Mouse (Mus musculus): ENCODE results near the gene Rab3a. TPM values are rescaled to one million over a fixed set of nuclear protein-coding genes. Genes with fewer than 3 reads are reported as not detected.

Gene Rab3a
- polyA plus RNA-seq, 1 experiment from 2014 or later = 28.6 TPM

GRCm38 (mm10) chr8:70737705-70738104, 16.8 kb upstream of the Rab3a start:
- peaks cover 12% of the 10 kb centered on the region; the same call in 1 of the 2 replicates for H3K27me3 ChIP-seq (replicated peaks; ENCODE audit: insufficient read depth, low read length)
- DNase-seq (ENCODE audit: low spot score) = peak; percentile 74
- no peak overlapping the region for H3K4me2 ChIP-seq (replicated peaks; ENCODE audit: low read depth, low read length)
- H3K4me1 ChIP-seq (ENCODE audit: insufficient read depth, low read depth, low read length) = no peaks in the 10 kb centered on the region
- WGBS = 47% methylated on average over 5 of the region's 5 CpGs
- no peak overlapping the region for H3K9ac ChIP-seq (replicated peaks; ENCODE audit: low read depth)
- no peak overlapping the region for H3K4me3 ChIP-seq (ENCODE audit: low read depth, low read length)
- peak overlapping the region; percentile 54 for H3K27ac ChIP-seq (ENCODE audit: low read length)
- peak; percentile 62 for ATAC-seq
- H3K9me3 ChIP-seq (ENCODE audit: low read length) = no peaks in the 10 kb centered on the region
- no peaks in the 10 kb centered on the region for H3K36me3 ChIP-seq (ENCODE audit: insufficient read depth, low read length)
- TF ChIP-seq CTCF (IDR thresholded peaks at IDR 0.05) (no peak), EP300 (IDR thresholded peaks at IDR 0.05) (no peak)

- 25% methylated on average over 3 of the region's 3 CpGs for WGBS
- TF ChIP-seq CTCF (IDR thresholded peaks at IDR 0.05) = no peak
- peak; percentile 80; the same call in 1 of the 2 replicates for TF ChIP-seq EP300 (IDR thresholded peaks at IDR 0.05)
- Histone ChIP-seq H3K4me2 (replicated peaks; ENCODE audit: low read depth, low read length) (no peak overlapping the region), H3K4me1 (ENCODE audit: insufficient read depth, low read depth, low read length) (no peaks in the 10 kb centered on the region), H3K36me3 (ENCODE audit: insufficient read depth, low read length) (no peaks in the 10 kb centered on the region), H3K4me3 (ENCODE audit: low read depth, low read length) (no peak overlapping the region), H3K27ac (ENCODE audit: low read length) (peak overlapping the region; percentile 54), H3K9ac (replicated peaks; ENCODE audit: low read depth) (no peak overlapping the region), H3K9me3 (ENCODE audit: low read length) (no peaks in the 10 kb centered on the region), H3K27me3 (replicated peaks; ENCODE audit: insufficient read depth, low read length) (peaks cover 17% of the 10 kb centered on the region; the same call in 1 of the 2 replicates)
- peak; percentile 94 for DNase-seq (ENCODE audit: low spot score)
- ATAC-seq = peak; percentile 96
Observed at GRCm38 (mm10) chr8:70738211-70738610, 16.3 kb upstream of the Rab3a start.

- H3K4me1 ChIP-seq (ENCODE audit: insufficient read depth, low read depth, low read length) = no peaks in the 10 kb centered on the region; the same call in 1 of the 2 replicates
- no peaks in the 10 kb centered on the region for H3K9me3 ChIP-seq (ENCODE audit: low read length)
- H3K27me3 ChIP-seq (replicated peaks; ENCODE audit: insufficient read depth, low read length) = peaks cover 40% of the 10 kb centered on the region; the same call in 1 of the 2 replicates
- no peak overlapping the region for H3K27ac ChIP-seq (ENCODE audit: low read length)
- no peak overlapping the region for H3K4me3 ChIP-seq (ENCODE audit: low read depth, low read length)
- no peak for TF ChIP-seq EP300 (IDR thresholded peaks at IDR 0.05)
- TF ChIP-seq CTCF (IDR thresholded peaks at IDR 0.05) = no peak
- H3K36me3 ChIP-seq (ENCODE audit: insufficient read depth, low read length) = no peaks in the 10 kb centered on the region
- 57% methylated on average over 5 of the region's 5 CpGs for WGBS
- H3K9ac ChIP-seq (replicated peaks; ENCODE audit: low read depth) = no peak overlapping the region
- ATAC-seq = no peak
- DNase-seq (ENCODE audit: low spot score) = no peak
- H3K4me2 ChIP-seq (replicated peaks; ENCODE audit: low read depth, low read length) = no peak overlapping the region
Observed at GRCm38 (mm10) chr8:70741661-70742060, 12.8 kb upstream of the Rab3a start.

- ATAC-seq = no peak
- Histone ChIP-seq H3K27ac (ENCODE audit: low read length) (no peak overlapping the region), H3K4me3 (ENCODE audit: low read depth, low read length) (no peak overlapping the region), H3K36me3 (ENCODE audit: insufficient read depth, low read length) (no peaks in the 10 kb centered on the region), H3K9ac (replicated peaks; ENCODE audit: low read depth) (no peak overlapping the region), H3K27me3 (replicated peaks; ENCODE audit: insufficient read depth, low read length) (peaks cover 40% of the 10 kb centered on the region; the same call in 1 of the 2 replicates), H3K4me2 (replicated peaks; ENCODE audit: low read depth, low read length) (no peak overlapping the region), H3K4me1 (ENCODE audit: insufficient read depth, low read depth, low read length) (no peaks in the 10 kb centered on the region; the same call in 1 of the 2 replicates), H3K9me3 (ENCODE audit: low read length) (no peaks in the 10 kb centered on the region)
- no peak for DNase-seq (ENCODE audit: low spot score)
- WGBS = 61% methylated on average over 11 of the region's 11 CpGs
- no peak for TF ChIP-seq EP300 (IDR thresholded peaks at IDR 0.05)
- no peak for TF ChIP-seq CTCF (IDR thresholded peaks at IDR 0.05)
Observed at GRCm38 (mm10) chr8:70742176-70742575, 12.3 kb upstream of the Rab3a start.

- TF ChIP-seq EP300 (IDR thresholded peaks at IDR 0.05) (no peak), CTCF (IDR thresholded peaks at IDR 0.05) (no peak)
- no peaks in the 10 kb centered on the region for H3K9me3 ChIP-seq (ENCODE audit: low read length)
- 0 out of 2 replicates have a peak overlapping the region, but pooled peaks have one; percentile 8 for H3K4me2 ChIP-seq (replicated peaks; ENCODE audit: low read depth, low read length)
- H3K27ac ChIP-seq (ENCODE audit: low read length) = no peak overlapping the region
- DNase-seq (ENCODE audit: low spot score) = no peak
- no peaks in the 10 kb centered on the region; the same call in 1 of the 2 replicates for H3K4me1 ChIP-seq (ENCODE audit: insufficient read depth, low read depth, low read length)
- H3K36me3 ChIP-seq (ENCODE audit: insufficient read depth, low read length) = no peaks in the 10 kb centered on the region
- WGBS = 3% methylated on average over 37 of the region's 38 CpGs
- peak overlapping the region; percentile 18; the same call in 1 of the 2 replicates for H3K4me3 ChIP-seq (ENCODE audit: low read depth, low read length)
- no peak overlapping the region for H3K9ac ChIP-seq (replicated peaks; ENCODE audit: low read depth)
- peak; percentile 18; the same call in 1 of the 2 replicates for ATAC-seq
- H3K27me3 ChIP-seq (replicated peaks; ENCODE audit: insufficient read depth, low read length) = peaks cover 40% of the 10 kb centered on the region; the same call in 1 of the 2 replicates
Observed at GRCm38 (mm10) chr8:70742981-70743655, 11.4 kb upstream of the Rab3a start.

- H3K4me2 ChIP-seq (replicated peaks; ENCODE audit: low read depth, low read length) = peak overlapping the region; percentile 37
- ATAC-seq (peak; percentile 56), DNase-seq (ENCODE audit: low spot score) (peak; percentile 41)
- WGBS = 6% methylated on average over 48 of the region's 48 CpGs
- peaks cover 40% of the 10 kb centered on the region; the same call in 1 of the 2 replicates for H3K27me3 ChIP-seq (replicated peaks; ENCODE audit: insufficient read depth, low read length)
- H3K9ac ChIP-seq (replicated peaks; ENCODE audit: low read depth) = no peak overlapping the region
- TF ChIP-seq EP300 (IDR thresholded peaks at IDR 0.05) (no peak), CTCF (IDR thresholded peaks at IDR 0.05) (no peak)
- no peaks in the 10 kb centered on the region; the same call in 1 of the 2 replicates for H3K4me1 ChIP-seq (ENCODE audit: insufficient read depth, low read depth, low read length)
- no peaks in the 10 kb centered on the region for H3K9me3 ChIP-seq (ENCODE audit: low read length)
- H3K4me3 ChIP-seq (ENCODE audit: low read depth, low read length) = peak overlapping the region; percentile 18
- H3K36me3 ChIP-seq (ENCODE audit: insufficient read depth, low read length) = no peaks in the 10 kb centered on the region
- no peak overlapping the region for H3K27ac ChIP-seq (ENCODE audit: low read length)
Observed at GRCm38 (mm10) chr8:70743656-70744590, 10.6 kb upstream of the Rab3a start.
